Mouse (Mus musculus) layer of hippocampus, adult 6 months (tissue): ENCODE data around the gene Tnip3. TPM values are rescaled to one million over a fixed set of nuclear protein-coding genes. Genes with fewer than 3 reads are reported as not detected.

Experiments
- long read RNA-seq, 2 experiments: library from polyadenylated mRNA; unstranded; transcript quantifications; one replicate each; pipeline ENCODE4 v2.0.0; 2019 to 2020
- polyA plus RNA-seq: library from polyadenylated mRNA; unstranded; fragments of <200 nt; fragmentation: Nextera tagmentation; gene quantifications from 2 replicates; pipeline ENCODE4 v1.2.3, GENCODE M21; 2021

Tnip3 gene
- not detected in 2 replicates for polyA plus RNA-seq
- long read RNA-seq, experiment 1: 0 reads
- long read RNA-seq, experiment 2: 0 reads

DNA sequence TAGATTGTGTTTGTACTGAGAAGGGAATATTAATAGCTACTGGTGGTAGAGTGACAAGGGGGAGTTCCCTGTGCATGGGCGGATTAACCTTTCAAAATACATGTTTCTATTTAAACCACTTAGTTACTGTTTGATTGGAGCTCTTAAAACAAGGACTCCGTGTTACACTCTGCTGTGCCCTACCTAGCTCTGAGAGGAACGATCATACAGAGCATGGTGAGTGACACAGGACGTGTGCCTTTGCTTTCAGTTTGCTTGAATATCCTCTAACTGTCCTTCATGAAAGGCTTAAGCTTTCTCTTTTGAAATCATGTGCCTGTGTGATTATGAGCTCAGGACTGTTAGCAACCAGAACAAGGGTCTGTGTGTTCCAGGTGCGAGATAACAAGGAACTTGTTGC is at the start of gene Tnip3:
Tnip3 (plus strand) TSS at position 122 of the 400 bp plus-strand sequence.

DNA sequence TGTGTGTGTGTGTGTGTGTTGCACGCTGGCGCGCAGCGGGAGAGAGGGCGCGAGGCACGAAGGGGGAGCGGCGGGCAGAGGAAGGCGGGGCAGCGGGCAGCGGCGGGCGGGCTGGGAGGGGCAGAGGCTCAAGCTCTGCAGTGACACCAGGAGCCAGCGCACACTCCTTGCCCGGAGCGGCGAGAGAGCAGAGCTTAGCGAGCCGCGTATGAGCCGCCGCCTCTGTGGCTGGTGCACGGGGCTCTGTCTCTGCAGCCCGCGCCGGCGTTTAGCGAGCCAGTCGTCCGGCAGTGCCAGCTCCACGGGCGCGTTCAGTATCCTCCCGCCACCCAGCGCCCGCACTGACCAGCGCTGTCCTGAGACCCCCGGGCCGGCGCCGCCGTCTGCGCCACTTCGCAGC is 146.3 kb downstream of the Tnip3 start, which contains the start of gene Ndnf:
Ndnf (plus strand) TSS at position 140 of the 400 bp plus-strand sequence.

Other genes starting within 250 kb of the Tnip3 start
- 0.75 and 1.4 TPM in 2 replicates for gene C130060K24Rik, start 144.2 kb upstream of the Tnip3 start, polyA plus RNA-seq
- 3.5 and 4.0 TPM in 2 replicates for gene Ndnf, start 146.3 kb downstream of the Tnip3 start, polyA plus RNA-seq